Mouse (Mus musculus) ovary, adult 10 weeks (tissue): Measurements from ENCODE around the gene Tfeb. TPM values are rescaled to one million over a fixed set of nuclear protein-coding genes. Genes with fewer than 3 reads are reported as not detected.

ENCODE experiments used
- polyA plus RNA-seq: library from polyadenylated mRNA; stranded (reverse); fragments of 350-450 nt; fragmentation: Illumina TruSeq; extraction: RNeasy Lipid Tissue Mini Kit (QIAGEN cat#74804); gene quantifications from one replicate; pipeline ENCODE4 v1.2.3, GENCODE M21; 2014

Tfeb gene
- polyA plus RNA-seq, result not detected

DNA sequence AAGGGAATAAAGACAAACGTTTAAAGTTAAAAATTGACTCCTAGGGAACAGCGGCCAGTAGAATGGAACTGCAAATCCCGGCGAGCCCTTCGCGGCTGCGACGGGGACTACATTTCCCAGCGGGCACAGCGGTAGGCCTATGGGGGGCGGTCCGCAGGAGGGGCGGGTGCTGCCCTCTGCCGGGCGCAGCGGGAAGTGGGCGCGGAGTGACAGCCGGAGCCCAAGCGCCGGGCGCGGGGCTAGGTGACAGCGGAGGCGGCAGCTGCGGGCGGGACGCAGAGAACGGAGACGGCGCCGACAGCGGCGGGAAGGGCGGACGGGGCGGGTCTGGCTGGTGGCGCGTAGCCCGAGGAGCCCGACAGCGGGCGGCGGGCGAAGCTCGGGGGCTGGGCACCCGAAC lies at the start of gene Tfeb:
TSS of gene Tfeb (plus strand) at position 175 of the 400 bp plus-strand sequence.

DNA sequence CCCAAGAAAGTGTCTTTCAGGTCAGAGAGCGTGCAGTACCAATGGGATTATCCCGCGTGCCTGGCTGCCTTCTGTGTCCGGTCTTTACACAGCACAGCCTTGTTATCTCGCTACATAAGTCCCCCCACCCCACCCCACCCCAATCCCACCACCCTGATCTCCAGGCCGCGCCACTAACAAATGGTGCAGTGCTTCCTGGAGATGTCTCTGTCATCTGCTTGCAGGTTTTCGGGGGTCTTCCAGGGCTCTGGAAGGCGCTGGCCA lies 48.6 kb upstream of the Tfeb start, which contains the start of gene Tomm6:
TSS of gene Tomm6 (minus strand) at position 43 of the 264 bp plus-strand sequence.

DNA sequence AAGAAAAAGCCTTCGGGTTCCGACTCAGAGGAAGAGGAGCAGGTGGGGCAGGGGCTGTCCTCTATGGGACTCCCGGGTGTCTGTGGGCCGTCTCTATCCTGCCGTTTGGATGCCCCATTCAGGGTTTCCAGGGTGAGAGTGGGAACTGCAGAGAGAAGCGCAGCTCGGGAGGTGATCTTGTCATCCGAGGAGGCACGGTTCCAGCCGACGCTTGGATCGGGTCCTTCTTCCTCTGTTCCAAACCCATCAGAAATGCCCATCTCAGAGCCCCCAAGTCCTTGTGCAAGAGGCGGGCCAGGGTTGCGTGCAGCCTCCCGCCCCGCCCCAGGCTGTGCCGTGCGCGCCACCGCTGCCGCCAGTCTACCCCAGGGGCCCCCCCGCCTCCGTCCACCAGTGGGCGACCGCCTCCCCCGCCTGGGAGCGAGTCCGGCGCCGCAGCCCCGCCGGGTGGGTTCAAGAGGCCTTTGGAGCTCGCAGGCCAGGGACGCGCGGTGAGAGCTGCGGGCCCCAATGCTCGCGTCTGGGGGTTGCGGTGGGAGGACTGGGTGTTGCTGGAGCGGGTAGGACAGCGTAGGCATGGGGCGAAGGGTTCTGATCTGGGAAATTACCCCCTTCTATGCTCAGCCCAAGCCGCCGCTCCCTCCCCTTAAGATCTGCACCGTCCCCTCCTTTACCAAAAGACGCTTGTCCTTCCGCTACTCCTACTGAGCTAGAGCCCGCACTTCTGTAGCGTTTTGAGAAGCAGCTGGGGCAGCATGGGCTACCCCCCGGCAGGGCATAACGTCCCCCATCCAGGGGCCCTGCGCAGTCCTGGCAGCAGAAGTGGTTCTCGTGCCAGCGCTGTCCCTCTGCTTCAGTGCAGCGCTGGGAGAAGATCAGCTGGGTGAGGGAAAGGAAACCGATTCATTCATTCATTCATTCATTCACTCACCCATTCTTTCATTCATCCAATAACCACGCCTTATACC lies 47.9 kb upstream of the Tfeb start, which contains the start of gene Frs3:
TSS of gene Frs3 (plus strand) at position 423 of the 968 bp plus-strand sequence.

DNA sequence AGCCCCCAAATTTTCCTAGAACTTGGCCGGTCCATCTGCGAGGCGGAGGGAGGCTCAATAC lies 42.6 kb upstream of the Tfeb start, which contains the start of gene Gm21981:
TSS of gene Gm21981 (minus strand) at position 14 of the 61 bp plus-strand sequence.

DNA sequence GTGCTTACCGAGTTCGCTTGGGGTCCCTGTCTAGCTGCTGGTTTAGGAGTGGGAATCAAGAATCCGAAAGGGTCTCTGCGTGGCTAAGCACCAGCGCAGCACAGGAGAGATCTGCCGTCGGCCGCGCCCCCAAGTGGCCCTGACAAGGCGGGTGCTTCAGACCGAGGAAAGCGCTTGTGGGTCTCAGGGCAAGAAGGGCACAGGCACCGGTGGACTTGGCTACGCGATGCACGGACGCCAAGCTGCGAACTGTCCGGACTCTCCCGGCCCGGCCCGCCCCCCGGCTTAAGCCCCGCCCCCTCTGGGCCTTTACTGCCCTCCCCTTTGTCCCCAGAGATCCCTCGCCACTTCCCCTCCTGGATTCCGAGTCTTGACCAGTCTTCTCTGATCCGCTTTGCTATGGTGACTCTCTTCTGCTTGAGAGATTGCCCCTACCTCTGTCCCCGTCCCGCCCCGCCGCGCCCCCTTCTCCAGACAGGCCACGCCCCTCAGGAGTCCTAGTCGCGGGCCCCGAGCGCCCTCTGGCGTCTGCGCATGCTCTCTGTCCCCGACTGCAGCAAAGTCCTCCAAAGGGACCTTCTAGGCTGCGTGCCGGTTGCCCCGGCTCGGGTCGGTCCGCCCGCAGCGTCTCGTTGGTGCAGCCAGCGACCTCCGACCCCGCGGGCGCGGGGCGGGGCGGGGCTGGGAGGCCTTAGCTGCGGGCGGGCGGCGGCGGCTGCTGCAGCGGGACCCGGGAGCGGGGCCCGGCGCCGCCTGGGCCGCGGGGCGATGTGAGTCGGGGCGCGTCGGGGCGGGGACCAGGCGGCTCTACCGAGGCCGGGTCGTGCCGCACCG lies 42.1 kb upstream of the Tfeb start, which contains the start of gene Prickle4:
TSS of gene Prickle4 (minus strand) at position 234 of the 834 bp plus-strand sequence.

DNA sequence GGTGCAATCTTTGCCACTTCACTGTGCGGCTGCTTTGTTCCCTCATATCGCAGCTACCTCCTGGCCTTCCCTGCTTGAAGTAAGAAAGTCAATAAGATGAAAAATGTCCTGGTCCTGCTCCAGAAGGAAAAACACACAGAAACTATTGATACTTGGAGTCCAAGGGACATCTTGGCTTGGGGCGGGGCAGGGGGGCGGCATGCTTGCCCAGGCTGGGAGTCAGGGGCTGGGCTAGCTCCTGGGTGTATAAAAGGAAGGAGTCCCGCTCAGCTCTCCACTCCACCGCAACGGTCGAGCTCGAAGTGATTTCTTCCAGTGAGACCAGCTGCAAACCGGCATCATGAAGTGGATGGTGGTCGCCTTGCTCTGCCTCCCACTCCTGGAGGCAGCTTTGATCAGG lies 10.3 kb upstream of the Tfeb start, which contains the start of gene Pgc:
TSS of gene Pgc (plus strand) at position 277 of the 400 bp plus-strand sequence.

DNA sequence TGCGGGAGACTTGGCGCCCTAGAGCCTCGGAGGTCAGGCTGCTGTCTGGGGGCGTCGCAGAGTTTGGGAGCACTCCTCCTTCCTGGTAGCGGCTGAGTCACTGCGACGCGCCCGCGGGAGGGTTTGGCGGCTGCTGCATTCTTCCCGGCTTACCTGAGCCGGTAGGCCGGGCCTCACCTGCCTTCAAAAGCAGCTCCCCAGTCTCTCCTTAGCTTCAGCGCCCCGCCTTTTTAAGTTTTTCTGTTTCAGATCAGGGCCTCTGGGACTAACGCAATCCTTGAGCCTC lies 97.6 kb downstream of the Tfeb start, which contains the start of gene Mdfi:
TSS of gene Mdfi (minus strand) at position 210 of the 286 bp plus-strand sequence.

Other genes starting within 250 kb of the Tfeb start
- 5.6 TPM for gene Taf8, start 234.7 kb upstream of the Tfeb start, polyA plus RNA-seq
- gene Ccnd3, start 232.0 kb upstream of the Tfeb start, polyA plus RNA-seq, result 3.6 TPM
- gene Bysl, start 125.5 kb upstream of the Tfeb start, polyA plus RNA-seq, result 1.9 TPM
- 11.3 TPM for gene Med20, start 125.4 kb upstream of the Tfeb start, polyA plus RNA-seq
- gene Gm20517, start 125.4 kb upstream of the Tfeb start, polyA plus RNA-seq, result 0.66 TPM
- gene Usp49, start 106.3 kb upstream of the Tfeb start, polyA plus RNA-seq, result 7.5 TPM
- 13.8 TPM for gene Tomm6, start 48.6 kb upstream of the Tfeb start, polyA plus RNA-seq
- gene Frs3, start 48.0 kb upstream of the Tfeb start, polyA plus RNA-seq, result 0.54 TPM
- gene Gm21981, start 42.6 kb upstream of the Tfeb start, polyA plus RNA-seq, result not detected
- not detected for gene Prickle4, start 42.3 kb upstream of the Tfeb start, polyA plus RNA-seq
- not detected for gene Pgc, start 10.2 kb upstream of the Tfeb start, polyA plus RNA-seq
- gene Mdfi, start 97.7 kb downstream of the Tfeb start, polyA plus RNA-seq, result not detected
- gene Foxp4, start 187.6 kb downstream of the Tfeb start, polyA plus RNA-seq, result 0.20 TPM